Mouse (Mus musculus): ENCODE results near the gene Chrne.

Chrne gene

DNA sequence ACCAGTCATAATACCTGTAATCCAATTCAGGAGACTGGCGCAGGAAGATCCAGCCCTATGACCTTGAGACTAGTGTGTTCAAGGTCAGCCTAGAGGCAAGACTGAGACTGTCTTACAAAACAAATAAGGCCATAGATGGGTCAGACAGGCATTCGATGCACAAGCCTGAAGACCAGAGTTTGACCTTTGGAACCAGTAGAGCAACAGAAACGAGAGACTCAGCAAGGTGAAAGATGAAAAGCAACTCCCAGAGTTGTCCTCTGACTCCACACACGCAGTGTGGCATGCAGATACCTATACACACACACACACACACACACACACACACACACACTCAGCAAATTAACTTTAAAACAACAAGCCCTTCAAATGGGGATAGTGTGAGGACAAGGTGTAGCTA, 7.9 kb upstream of the Chrne start:
- no peak for DNase-seq (ENCODE audit: low read depth)

DNA sequence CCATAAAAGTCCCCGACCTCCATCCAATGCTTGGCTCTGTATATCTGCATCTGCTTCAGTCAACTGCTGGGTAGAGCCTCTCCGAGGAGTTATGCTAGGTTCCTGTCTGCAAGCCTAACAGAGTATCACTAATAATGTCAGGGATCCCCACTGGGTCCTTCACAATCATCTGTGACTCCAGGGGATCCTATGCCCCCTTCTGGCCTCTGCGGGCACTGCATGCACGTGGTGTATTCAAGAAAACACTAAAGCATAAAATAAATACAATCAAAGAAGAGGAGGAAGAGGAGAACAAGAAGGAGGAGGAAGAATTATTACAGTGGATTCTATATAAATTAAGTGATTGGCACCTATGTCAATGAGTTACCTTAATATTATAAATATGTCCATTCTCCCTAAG, 6.5 kb upstream of the Chrne start:
- peak; percentile 75 for DNase-seq (ENCODE audit: low read depth)

DNA sequence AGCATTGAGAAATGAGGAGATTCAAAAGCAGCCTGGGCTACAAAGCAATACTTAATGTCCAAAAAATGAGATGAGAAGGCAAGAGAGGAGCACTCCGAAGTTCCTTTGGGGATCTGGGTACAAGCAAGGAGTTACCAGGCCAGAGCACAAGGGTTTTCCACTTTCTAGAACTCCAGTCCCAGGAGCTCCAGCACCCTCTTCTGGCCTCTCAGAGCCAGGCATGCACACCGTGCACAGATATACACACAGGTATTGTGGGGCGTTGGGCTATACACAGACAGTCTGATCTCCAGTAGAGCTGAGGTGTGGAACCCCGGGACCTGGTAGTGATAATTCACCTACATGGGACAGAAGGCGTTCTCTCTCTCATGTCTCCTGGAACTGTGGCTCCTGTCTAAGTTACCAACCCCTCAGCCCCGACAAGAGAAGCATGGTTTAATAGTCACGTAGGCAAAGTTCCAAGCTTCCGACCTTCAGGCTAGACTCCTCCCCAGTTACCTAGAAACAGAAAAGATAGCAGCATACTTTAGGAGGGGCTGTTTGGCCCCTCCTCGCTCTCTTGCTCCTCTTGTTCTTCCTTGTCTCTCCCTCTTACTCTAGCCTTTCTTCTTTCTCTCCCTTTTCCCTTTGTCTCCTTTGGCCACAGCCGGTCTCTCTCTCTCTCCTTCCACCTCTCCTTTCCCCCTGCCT, 4.2 kb upstream of the Chrne start:
- DNase-seq (ENCODE audit: low read depth): no peak

GRCm38 (mm10) chr11:70621972-70622814, 3.2 kb upstream of the Chrne start:
- DNase-seq (ENCODE audit: low read depth): no peak

DNA sequence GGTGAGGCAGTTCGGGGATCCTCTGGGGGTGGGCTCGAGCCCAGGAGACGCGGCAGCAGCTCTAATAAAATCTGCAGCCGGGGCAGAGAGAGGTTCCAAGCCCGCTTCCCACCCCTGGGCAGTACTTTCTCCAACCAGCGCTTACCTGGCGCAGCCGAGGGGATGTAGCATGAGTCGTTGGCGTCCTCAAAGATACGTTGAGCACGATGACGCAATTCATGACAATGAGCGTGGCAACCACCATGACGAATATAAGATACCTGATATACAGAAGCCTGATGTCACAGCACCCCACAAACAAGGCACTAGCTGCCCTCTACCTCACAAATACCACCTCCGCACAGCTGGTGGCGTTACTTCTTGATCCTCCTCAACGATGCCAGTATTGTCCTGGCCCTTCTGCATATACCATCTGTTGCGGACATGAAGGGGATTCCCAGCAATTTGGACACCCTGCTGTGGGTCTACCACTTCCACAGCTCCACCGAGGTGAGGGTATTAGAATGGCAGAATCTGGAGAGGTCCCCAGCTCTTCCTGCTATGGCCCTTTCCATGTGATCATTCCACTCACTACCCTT, 3.4 kb downstream of the Chrne start, which contains the start of gene 4930544D05Rik:
4930544D05Rik (plus strand) TSS at position 333 of the 578 bp plus-strand sequence.
- DNase-seq (ENCODE audit: low read depth): peak; percentile 84

- peak; percentile 89 for DNase-seq (ENCODE audit: low read depth)
Measured at GRCm38 (mm10) chr11:70615074-70615473, 3.9 kb downstream of the Chrne start.

DNA sequence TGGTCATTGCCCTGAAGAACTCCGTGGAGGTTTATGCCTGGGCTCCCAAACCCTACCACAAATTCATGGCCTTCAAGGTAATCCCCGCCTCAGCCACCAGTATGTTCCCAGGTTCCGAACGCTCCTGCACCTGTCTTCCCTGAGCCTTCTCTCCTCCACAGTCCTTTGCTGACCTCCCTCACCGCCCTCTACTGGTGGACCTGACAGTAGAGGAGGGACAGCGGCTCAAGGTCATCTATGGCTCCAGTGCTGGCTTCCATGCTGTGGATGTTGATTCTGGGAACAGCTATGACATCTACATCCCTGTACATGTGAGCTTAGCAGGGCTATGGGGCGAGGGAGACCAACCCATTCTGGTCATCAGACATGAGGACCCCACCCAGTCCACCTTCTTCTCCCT, 6.5 kb downstream of the Chrne start:
- no peak for DNase-seq (ENCODE audit: low read depth)

DNA sequence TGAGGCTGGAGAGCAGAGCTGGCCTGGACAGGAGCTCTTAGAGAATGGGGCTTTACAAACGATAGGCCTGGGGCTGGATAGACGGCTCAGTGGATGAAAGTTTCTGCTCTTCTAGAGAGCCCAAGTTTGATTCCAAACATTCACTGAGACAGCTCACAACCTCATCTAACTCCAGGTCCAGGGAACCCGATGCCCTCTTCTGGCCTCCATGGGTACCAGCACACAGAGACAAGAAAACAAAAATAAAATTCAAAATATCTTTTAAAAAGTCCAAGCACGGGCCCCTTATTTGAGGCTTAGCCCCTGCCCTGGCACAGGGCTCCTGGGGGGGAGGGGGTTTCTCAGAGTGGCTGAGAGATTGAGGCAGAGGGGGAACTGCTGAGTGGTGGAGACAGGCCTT, 8.3 kb downstream of the Chrne start:
- no peak for DNase-seq (ENCODE audit: low read depth)

GRCm38 (mm10) chr11:70608381-70609066, 10.5 kb downstream of the Chrne start:
- DNase-seq (ENCODE audit: low read depth): peak; percentile 51

DNA sequence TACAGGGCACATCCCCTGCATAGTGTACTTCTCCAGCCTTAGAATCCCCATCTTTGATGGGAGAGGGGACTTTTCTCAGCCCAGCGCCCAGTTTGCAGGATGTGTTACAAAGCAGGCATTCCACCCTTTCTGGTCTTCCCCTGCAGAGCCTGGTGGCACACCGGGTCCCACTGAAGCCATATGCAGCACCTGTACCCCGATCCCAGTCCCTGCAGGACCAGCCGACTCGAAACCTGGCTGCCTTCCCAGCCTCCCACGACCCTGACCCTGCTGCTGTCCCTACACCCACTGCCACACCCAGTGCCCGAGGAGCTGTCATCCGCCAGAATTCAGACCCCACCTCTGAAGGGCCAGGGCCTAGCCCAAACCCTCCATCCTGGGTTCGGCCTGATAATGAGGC, 11.4 kb downstream of the Chrne start:
- no peak for DNase-seq (ENCODE audit: low read depth)

- DNase-seq (ENCODE audit: low read depth): no peak
Measured at GRCm38 (mm10) chr11:70606717-70607116, 12.3 kb downstream of the Chrne start.

DNA sequence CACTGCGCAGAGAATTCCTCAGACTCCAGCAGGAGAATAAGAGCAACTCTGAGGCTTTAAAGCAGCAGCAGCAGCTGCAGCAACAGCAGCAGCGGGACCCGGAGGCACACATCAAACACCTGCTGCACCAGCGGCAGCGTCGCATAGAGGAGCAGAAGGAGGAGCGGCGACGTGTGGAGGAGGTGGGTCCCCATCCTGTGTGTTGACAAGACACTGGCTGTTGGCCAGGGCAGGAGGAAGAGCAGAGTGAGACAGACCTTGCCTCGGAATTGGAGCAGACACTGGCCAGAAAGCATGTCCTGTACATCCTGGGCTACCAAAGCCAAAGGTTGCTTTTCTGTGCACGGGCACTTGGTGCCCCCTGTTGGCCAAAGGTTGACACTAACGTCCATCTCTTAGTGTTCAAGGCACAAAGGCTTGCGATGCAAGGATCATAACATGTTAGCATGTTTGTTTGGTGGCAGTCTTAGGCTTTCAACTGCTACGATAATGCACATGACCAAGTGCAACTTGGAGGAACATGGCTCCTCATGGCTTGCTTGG, 13.9 kb downstream of the Chrne start:
- peak; percentile 90 for DNase-seq (ENCODE audit: low read depth)

DNA sequence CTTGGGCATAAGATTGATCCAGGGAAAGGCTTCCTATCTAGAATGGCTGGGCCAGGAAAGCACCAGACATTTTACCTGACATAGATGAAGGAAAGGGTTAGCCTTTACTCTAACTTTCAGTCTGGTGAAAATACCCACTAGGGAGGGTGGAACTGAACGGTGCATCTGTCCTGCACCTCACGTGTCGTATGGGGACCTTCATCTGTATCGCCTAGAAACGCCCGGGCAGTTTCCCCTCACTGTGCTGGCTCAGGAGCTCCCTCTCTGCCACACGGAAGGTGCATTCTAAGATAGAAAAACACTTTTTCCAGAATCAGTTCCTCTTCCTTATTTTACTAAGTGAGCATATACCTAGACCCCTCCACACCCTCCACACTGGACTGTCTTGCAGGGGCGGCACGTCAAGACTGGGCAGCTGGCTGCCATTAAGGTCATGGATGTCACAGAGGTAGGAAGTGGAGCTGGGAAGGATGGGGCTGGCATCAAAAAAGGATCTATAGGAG, 20.5 kb downstream of the Chrne start:
- DNase-seq (ENCODE audit: low read depth): no peak

GRCm38 (mm10) chr11:70597301-70597700, 21.7 kb downstream of the Chrne start:
- DNase-seq (ENCODE audit: low read depth): peak; percentile 62

GRCm38 (mm10) chr11:70596094-70596493, 22.9 kb downstream of the Chrne start:
- DNase-seq (ENCODE audit: low read depth): no peak

- DNase-seq (ENCODE audit: low read depth): peak; percentile 47
Measured at GRCm38 (mm10) chr11:70595638-70596037, 23.4 kb downstream of the Chrne start.

- DNase-seq (ENCODE audit: low read depth): peak; percentile 65
Measured at GRCm38 (mm10) chr11:70594253-70594989, 24.6 kb downstream of the Chrne start.

- no peak for DNase-seq (ENCODE audit: low read depth)
Measured at GRCm38 (mm10) chr11:70591733-70592132, 27.3 kb downstream of the Chrne start.

- no peak for DNase-seq (ENCODE audit: low read depth)
Measured at GRCm38 (mm10) chr11:70586954-70587353, 32.1 kb downstream of the Chrne start.

DNA sequence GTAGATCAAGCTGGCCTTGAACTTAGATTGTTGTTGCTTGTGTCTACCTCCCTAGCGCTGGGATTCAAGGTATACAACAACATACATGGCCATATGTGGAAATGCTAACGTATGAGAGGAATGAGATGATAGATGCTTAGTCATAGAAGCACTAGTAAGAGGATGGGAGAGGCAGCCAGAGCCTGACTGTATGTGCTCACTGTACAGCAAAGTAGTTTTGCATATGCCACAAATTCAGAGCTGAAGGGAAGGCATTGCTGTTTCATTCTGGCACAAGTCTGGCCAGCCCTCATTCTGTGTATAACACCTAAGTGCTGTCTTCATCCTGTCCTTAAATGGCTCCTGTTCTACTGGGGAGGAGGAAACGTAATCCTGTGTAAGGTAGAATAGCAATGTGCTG, 32.8 kb downstream of the Chrne start:
- no peak for DNase-seq (ENCODE audit: low read depth)

DNA sequence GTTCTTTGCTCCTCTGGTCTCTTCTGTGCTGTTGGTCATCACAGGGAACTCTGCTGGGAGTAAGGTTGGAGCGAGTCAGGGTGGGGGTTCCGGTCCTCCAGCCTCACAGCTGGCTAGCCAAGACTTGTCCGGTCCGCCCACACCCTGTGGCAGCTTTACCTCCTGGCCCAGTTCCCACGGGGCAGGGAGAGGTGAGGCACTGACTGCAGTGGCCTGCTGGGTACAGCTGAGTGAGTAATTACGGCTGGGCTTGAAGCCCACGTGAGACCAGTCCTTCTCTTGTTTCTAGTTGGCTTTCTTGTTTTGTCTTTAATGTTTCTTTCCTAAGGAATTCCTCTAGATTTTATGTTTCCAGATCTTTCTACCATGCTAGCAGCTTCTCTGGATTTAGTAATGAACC, 33.6 kb downstream of the Chrne start:
- no peak for DNase-seq (ENCODE audit: low read depth)
